Comparison of ENCODE assay signal across 13 mouse cellular contexts in the genomic region with DNA sequence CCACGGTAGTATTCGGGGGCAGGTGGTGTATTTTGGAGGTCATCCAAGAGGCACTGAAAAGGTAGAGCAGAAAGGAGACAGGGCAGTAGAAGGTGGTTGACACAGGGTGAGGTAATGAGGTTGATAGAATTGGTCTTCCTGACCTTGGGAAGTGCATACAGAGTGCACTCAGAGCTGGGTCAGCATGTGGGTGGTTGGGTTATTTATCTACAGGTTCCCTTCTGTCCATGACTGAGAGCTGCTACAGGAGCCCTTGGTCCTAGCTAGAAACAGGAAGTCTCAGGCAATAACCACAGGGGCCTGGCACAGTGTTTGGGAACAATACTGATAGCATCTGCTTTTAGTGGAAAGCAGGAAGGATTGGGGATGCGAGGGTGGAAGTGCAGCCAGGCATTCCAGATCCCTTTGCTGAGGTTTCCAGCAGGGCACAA. TPM values are rescaled to one million over a fixed set of nuclear protein-coding genes. Genes with fewer than 3 reads are reported as not detected.
DNase-seq lines count a peak whose midpoint lies in the region; ATAC-seq and TF ChIP-seq lines count a peak whose summit lies in the region.
"Had no signal": no experiment of that assay in that cellular context is flagged by ENCODE, and none has a peak within 500 bp of the region (broad histone marks: within the 10 kb centered on the region; RNA-seq: fewer than 3 reads in every experiment).

No protein-coding gene starts in this region.

- no peak overlapping the region for H3K4me2 ChIP-seq in liver, embryonic 12.5 days
- H3K4me2 ChIP-seq in liver, embryonic 11.5 days = no peak overlapping the region
- no peak overlapping the region for H3K4me2 ChIP-seq in intestine, postnatal 0 days (replicated peaks; ENCODE audit: low read depth)
- H3K4me2 ChIP-seq: hindbrain, embryonic 14.5 days; neural tube, embryonic 13.5 days had no signal

- 0 out of 2 replicates have a peak, but pooled peaks have one; percentile 13 for ATAC-seq in liver, embryonic 12.5 days
- ATAC-seq in liver, embryonic 11.5 days (replicated peaks; ENCODE audit: low FRiP score) = no peak
- peak; percentile 36; the same call in 1 of the 2 replicates for ATAC-seq in common myeloid progenitor, adult 5-6 weeks (replicated peaks; ENCODE audit: low read depth, poor library complexity, severe bottlenecking)
- ATAC-seq in intestine, postnatal 0 days = no peak
- ATAC-seq: forebrain, postnatal 0 days had no signal

- TF ChIP-seq CTCF in intestine, postnatal 0 days (IDR thresholded peaks at IDR 0.05; ENCODE audit: low read depth) = no peak

- H3K9ac ChIP-seq in liver, embryonic 12.5 days = no peak overlapping the region
- H3K9ac ChIP-seq in liver, embryonic 11.5 days (ENCODE audit: low read depth, low read length) = no peak overlapping the region
- no peak overlapping the region for H3K9ac ChIP-seq in intestine, postnatal 0 days (ENCODE audit: low read depth, low read length)
- H3K9ac ChIP-seq: forebrain, postnatal 0 days; hindbrain, embryonic 14.5 days; neural tube, embryonic 13.5 days had no signal

- 30% methylated on average over 3 of the region's 3 CpGs for WGBS in liver, embryonic 12.5 days (ENCODE audit: insufficient replicate concordance)
- 41% methylated on average over 3 of the region's 3 CpGs for WGBS in liver, embryonic 11.5 days
- 34% methylated on average over 3 of the region's 3 CpGs for WGBS in intestine, postnatal 0 days

- no peaks in the 10 kb centered on the region for H3K36me3 ChIP-seq in liver, embryonic 12.5 days
- H3K36me3 ChIP-seq in liver, embryonic 11.5 days (ENCODE audit: control insufficient read depth, insufficient read depth, low read length) = no peaks in the 10 kb centered on the region
- H3K36me3 ChIP-seq in intestine, postnatal 0 days (ENCODE audit: control insufficient read depth, insufficient read depth) = no peaks in the 10 kb centered on the region
- H3K36me3 ChIP-seq: neural tube, embryonic 13.5 days had no signal

- H3K27ac ChIP-seq in liver, embryonic 12.5 days = no peak overlapping the region
- H3K27ac ChIP-seq in liver, embryonic 11.5 days (ENCODE audit: low read depth, low read length) = no peak overlapping the region
- no peak overlapping the region for H3K27ac ChIP-seq in intestine, postnatal 0 days (ENCODE audit: low read depth, low read length)
- H3K27ac ChIP-seq: hindbrain, embryonic 14.5 days; neural tube, embryonic 13.5 days had no signal

- no peaks in the 10 kb centered on the region for H3K9me3 ChIP-seq in liver, embryonic 12.5 days (replicated peaks)
- H3K9me3 ChIP-seq in liver, embryonic 11.5 days (ENCODE audit: control insufficient read depth, low read length) = no peaks in the 10 kb centered on the region
- H3K9me3 ChIP-seq in intestine, postnatal 0 days (ENCODE audit: control insufficient read depth) = no peaks in the 10 kb centered on the region
- H3K9me3 ChIP-seq: neural tube, embryonic 13.5 days had no signal

- H3K4me1 ChIP-seq in liver, embryonic 12.5 days = no peaks in the 10 kb centered on the region
- no peaks in the 10 kb centered on the region for H3K4me1 ChIP-seq in liver, embryonic 11.5 days (replicated peaks; ENCODE audit: control insufficient read depth, insufficient read depth, low read length)
- no peaks in the 10 kb centered on the region for H3K4me1 ChIP-seq in intestine, postnatal 0 days (replicated peaks; ENCODE audit: control insufficient read depth, insufficient read depth, low read length)
- H3K4me1 ChIP-seq: neural tube, embryonic 13.5 days had no signal

- DNase-seq in adrenal gland, adult 2 months = peak; percentile 18
- DNase-seq in adrenal gland, postnatal 14 days = no peak
- DNase-seq in liver, embryonic 11.5 days (ENCODE audit: low spot score) = no peak
- peak; percentile 11 to 22 for DNase-seq in layer of hippocampus, postnatal 36 days
- DNase-seq in spleen, postnatal 4 days (ENCODE audit: low spot score in 2 of 2) = no peak
- DNase-seq: adrenal gland, postnatal 36 days; forebrain, postnatal 0 days had no signal

- no peak overlapping the region for H3K4me3 ChIP-seq in liver, embryonic 12.5 days
- no peak overlapping the region for H3K4me3 ChIP-seq in liver, embryonic 11.5 days (ENCODE audit: low read depth, low read length)
- H3K4me3 ChIP-seq in intestine, postnatal 0 days (ENCODE audit: low read depth, low read length) = no peak overlapping the region
- H3K4me3 ChIP-seq: neural tube, embryonic 13.5 days had no signal

- no peaks in the 10 kb centered on the region for H3K27me3 ChIP-seq in liver, embryonic 12.5 days (replicated peaks)
- no peaks in the 10 kb centered on the region for H3K27me3 ChIP-seq in liver, embryonic 11.5 days (replicated peaks; ENCODE audit: control insufficient read depth, insufficient read depth, low read length)
- H3K27me3 ChIP-seq in intestine, postnatal 0 days (replicated peaks; ENCODE audit: control insufficient read depth, insufficient read depth, low read length) = no peaks in the 10 kb centered on the region
- H3K27me3 ChIP-seq: neural tube, embryonic 13.5 days had no signal

RNA-seq across cellular contexts. Expression of gene Cst8, which starts 2.9 kb away (rescaled TPM):
- total RNA-seq in adrenal gland, adult 2 months (2021) = 10 to 100 TPM in 1 of 2 experiments, 1 to 10 TPM in 1; 7.7 to 81.2 TPM
- 1.7 and 2.1 TPM in 2 replicates for polyA plus RNA-seq in adrenal gland, adult 2 months (2012; rRNA removed)
- total RNA-seq in adrenal gland, postnatal 14 days (2021) = 52.6 and 64.7 TPM in 2 replicates
- polyA plus RNA-seq in liver, embryonic 12.5 days (2016; fragmentation: Nextera tagmentation; extraction: Ambion mirVana) = not detected in 2 replicates
- polyA plus RNA-seq in liver, embryonic 11.5 days (2014; fragmentation: Nextera tagmentation; extraction: Ambion mirVana) = not detected in 2 replicates
- total RNA-seq in common myeloid progenitor, adult 5-6 weeks (2017) = not detected in 2 replicates
- not detected for total RNA-seq in layer of hippocampus, postnatal 36 days (2021)
- not detected in 2 replicates for polyA plus RNA-seq in intestine, postnatal 0 days (2015; fragmentation: Nextera tagmentation; extraction: Ambion mirVana)
- total RNA-seq: forebrain, postnatal 0 days; left cerebral cortex, postnatal 25 days had no signal
- polyA plus RNA-seq: forebrain, postnatal 0 days; hindbrain, embryonic 14.5 days; neural tube, embryonic 13.5 days had no signal

RNA-seq across cellular contexts. Expression of gene Cst12, which starts 12.3 kb away (rescaled TPM):
- not detected for total RNA-seq in adrenal gland, adult 2 months (2021)
- polyA plus RNA-seq in adrenal gland, adult 2 months (2012; rRNA removed) = not detected in 2 replicates
- not detected in 2 replicates for total RNA-seq in adrenal gland, postnatal 14 days (2021)
- polyA plus RNA-seq in liver, embryonic 12.5 days (2016; fragmentation: Nextera tagmentation; extraction: Ambion mirVana) = not detected in 2 replicates
- polyA plus RNA-seq in liver, embryonic 11.5 days (2014; fragmentation: Nextera tagmentation; extraction: Ambion mirVana) = not detected in 2 replicates
- total RNA-seq in common myeloid progenitor, adult 5-6 weeks (2017) = not detected in 2 replicates
- 1 to 10 TPM; 3.3 to 3.7 TPM for total RNA-seq in layer of hippocampus, postnatal 36 days (2021)
- not detected in 2 replicates for polyA plus RNA-seq in intestine, postnatal 0 days (2015; fragmentation: Nextera tagmentation; extraction: Ambion mirVana)
- total RNA-seq: adrenal gland, postnatal 36 days; forebrain, postnatal 0 days had no signal
- polyA plus RNA-seq: forebrain, postnatal 0 days; hindbrain, embryonic 14.5 days; neural tube, embryonic 13.5 days had no signal

RNA-seq across cellular contexts. Expression of gene Cst13, which starts 18.4 kb away (rescaled TPM):
- total RNA-seq in adrenal gland, adult 2 months (2021) = not detected
- not detected in 2 replicates for polyA plus RNA-seq in adrenal gland, adult 2 months (2012; rRNA removed)
- not detected in 2 replicates for total RNA-seq in adrenal gland, postnatal 14 days (2021)
- polyA plus RNA-seq in liver, embryonic 12.5 days (2016; fragmentation: Nextera tagmentation; extraction: Ambion mirVana) = not detected in 2 replicates
- polyA plus RNA-seq in liver, embryonic 11.5 days (2014; fragmentation: Nextera tagmentation; extraction: Ambion mirVana) = not detected in 2 replicates
- total RNA-seq in common myeloid progenitor, adult 5-6 weeks (2017) = not detected in 2 replicates
- total RNA-seq in layer of hippocampus, postnatal 36 days (2021) = not detected
- polyA plus RNA-seq in intestine, postnatal 0 days (2015; fragmentation: Nextera tagmentation; extraction: Ambion mirVana) = not detected in 2 replicates
- total RNA-seq: adrenal gland, postnatal 36 days; forebrain, postnatal 0 days; left cerebral cortex, postnatal 25 days had no signal
- polyA plus RNA-seq: forebrain, postnatal 0 days; hindbrain, embryonic 14.5 days; neural tube, embryonic 13.5 days had no signal

RNA-seq across cellular contexts. Expression of gene 8030411F24Rik, which starts 19.7 kb away (rescaled TPM):
- not detected for total RNA-seq in adrenal gland, adult 2 months (2021)
- polyA plus RNA-seq in adrenal gland, adult 2 months (2012; rRNA removed) = not detected in 2 replicates
- total RNA-seq in adrenal gland, postnatal 14 days (2021) = not detected in 2 replicates
- not detected in 2 replicates for polyA plus RNA-seq in liver, embryonic 12.5 days (2016; fragmentation: Nextera tagmentation; extraction: Ambion mirVana)
- polyA plus RNA-seq in liver, embryonic 11.5 days (2014; fragmentation: Nextera tagmentation; extraction: Ambion mirVana) = not detected in 2 replicates
- not detected in 2 replicates for total RNA-seq in common myeloid progenitor, adult 5-6 weeks (2017)
- not detected for total RNA-seq in layer of hippocampus, postnatal 36 days (2021)
- not detected in 2 replicates for polyA plus RNA-seq in intestine, postnatal 0 days (2015; fragmentation: Nextera tagmentation; extraction: Ambion mirVana)
- total RNA-seq: adrenal gland, postnatal 36 days; forebrain, postnatal 0 days; left cerebral cortex, postnatal 25 days had no signal
- polyA plus RNA-seq: forebrain, postnatal 0 days; hindbrain, embryonic 14.5 days; neural tube, embryonic 13.5 days had no signal

RNA-seq across cellular contexts. Expression of gene Cst11, which starts 30.2 kb away (rescaled TPM):
- total RNA-seq in adrenal gland, adult 2 months (2021) = not detected
- not detected in 2 replicates for polyA plus RNA-seq in adrenal gland, adult 2 months (2012; rRNA removed)
- not detected in 2 replicates for total RNA-seq in adrenal gland, postnatal 14 days (2021)
- polyA plus RNA-seq in liver, embryonic 12.5 days (2016; fragmentation: Nextera tagmentation; extraction: Ambion mirVana) = not detected in 2 replicates
- not detected in 2 replicates for polyA plus RNA-seq in liver, embryonic 11.5 days (2014; fragmentation: Nextera tagmentation; extraction: Ambion mirVana)
- total RNA-seq in common myeloid progenitor, adult 5-6 weeks (2017) = not detected in 2 replicates
- not detected for total RNA-seq in layer of hippocampus, postnatal 36 days (2021)
- not detected in 2 replicates for polyA plus RNA-seq in intestine, postnatal 0 days (2015; fragmentation: Nextera tagmentation; extraction: Ambion mirVana)
- total RNA-seq: adrenal gland, postnatal 36 days; forebrain, postnatal 0 days; left cerebral cortex, postnatal 25 days had no signal
- polyA plus RNA-seq: forebrain, postnatal 0 days; hindbrain, embryonic 14.5 days; neural tube, embryonic 13.5 days had no signal

Comparison
In these comparisons a context has a peak if more than half of its experiments do, and no peak if none do; other contexts are left out.
1. DNase-seq: peak in adrenal gland, adult 2 months (single experiment) and layer of hippocampus, postnatal 36 days (2 of 2); none in adrenal gland, postnatal 14 days (single experiment), liver, embryonic 11.5 days (single experiment) and spleen, postnatal 4 days (0 of 2).
2. ATAC-seq: peak in liver, embryonic 12.5 days (single experiment) and common myeloid progenitor, adult 5-6 weeks (single experiment); none in liver, embryonic 11.5 days (single experiment) and intestine, postnatal 0 days (single experiment).